Comparison of ENCODE assay signal across 8 mouse cellular contexts in genomic region chr14:31435018-31435915, GRCm38 (mm10). TPM values are rescaled to one million over a fixed set of nuclear protein-coding genes. Genes with fewer than 3 reads are reported as not detected.
DNase-seq lines count a peak whose midpoint lies in the region; ATAC-seq and TF ChIP-seq lines count a peak whose summit lies in the region.

No protein-coding gene starts in this region.

- H3K9ac ChIP-seq in ES-Bruce4 (ENCODE audit: low read depth, poor library complexity, severe bottlenecking) = peak overlapping the region; percentile 55
- peak overlapping the region; percentile 98 for H3K9ac ChIP-seq in midbrain, embryonic 16.5 days (ENCODE audit: low read depth, low read length)

- no peak for TF ChIP-seq EP300 in ES-Bruce4 (IDR thresholded peaks at IDR 0.05; ENCODE audit: insufficient read depth, low read depth, low read length)

- peak overlapping the region; percentile 82 for H3K4me3 ChIP-seq in ES-Bruce4 (ENCODE audit: low read depth, low read length)
- peak overlapping the region; percentile 92 for H3K4me3 ChIP-seq in midbrain, embryonic 16.5 days (ENCODE audit: low read depth, low read length)

- TF ChIP-seq POLR2A in ES-Bruce4 (IDR thresholded peaks at IDR 0.05; ENCODE audit: insufficient read depth, low read length) = no peak

- DNase-seq in frontal cortex, postnatal 14 days (ENCODE audit: low spot score in 2 of 2) = peak; percentile 38 to 49
- DNase-seq in frontal cortex, adult 2 months (ENCODE audit: extremely low spot score in 1 of 2, low spot score in 1 of 2) = no peak
- DNase-seq in embryo, embryonic 10 days (ENCODE audit: low spot score) = peak; percentile 69
- DNase-seq in heart, postnatal 10 days = peak; percentile 44 to 56
- peak; percentile 44 to 56 for DNase-seq in kidney, postnatal 4 days
- peak; percentile 46 to 48 for DNase-seq in thymus, postnatal 10 days (ENCODE audit: low spot score in 2 of 2)

- no peaks in the 10 kb centered on the region for H3K27me3 ChIP-seq in ES-Bruce4 (ENCODE audit: control insufficient read depth, insufficient read depth, low read length, poor library complexity, severe bottlenecking)
- H3K27me3 ChIP-seq in midbrain, embryonic 16.5 days (ENCODE audit: control insufficient read depth, insufficient read depth, low read depth, low read length) = no peaks in the 10 kb centered on the region

- ATAC-seq in midbrain, embryonic 16.5 days = peak; percentile 79

- no peaks in the 10 kb centered on the region for H3K9me3 ChIP-seq in ES-Bruce4 (replicated peaks; ENCODE audit: control insufficient read depth, insufficient read depth, low read length, poor library complexity, severe bottlenecking)
- H3K9me3 ChIP-seq in midbrain, embryonic 16.5 days (replicated peaks; ENCODE audit: control insufficient read depth, low read length, poor library complexity, severe bottlenecking) = no peaks in the 10 kb centered on the region

- WGBS in midbrain, embryonic 16.5 days = under 1% methylated on average over 53 of the region's 53 CpGs

- intact Hi-C loops in heart, postnatal 10 days (cut with DNase I) = loop anchor here (2.0 kb wide), 1 partner anchor 18 kb away; no protein-coding TSS in a partner anchor

- H3K4me2 ChIP-seq in midbrain, embryonic 16.5 days (ENCODE audit: low read length) = peak overlapping the region; percentile 65

- no peaks in the 10 kb centered on the region for H3K4me1 ChIP-seq in ES-Bruce4 (ENCODE audit: control insufficient read depth, insufficient read depth, low read length)
- H3K4me1 ChIP-seq in midbrain, embryonic 16.5 days (ENCODE audit: control insufficient read depth, insufficient read depth, low read length) = peaks cover 36% of the 10 kb centered on the region

- H3K36me3 ChIP-seq in ES-Bruce4 (ENCODE audit: control insufficient read depth, insufficient read depth, low read length, poor library complexity, severe bottlenecking) = no peaks in the 10 kb centered on the region
- peaks cover 2% of the 10 kb centered on the region; the same call in 1 of the 2 replicates for H3K36me3 ChIP-seq in midbrain, embryonic 16.5 days (ENCODE audit: control insufficient read depth, insufficient read depth, low read length)

- H3K27ac ChIP-seq in ES-Bruce4 (ENCODE audit: insufficient read depth, low read length) = no peak overlapping the region
- peak overlapping the region; percentile 98 for H3K27ac ChIP-seq in midbrain, embryonic 16.5 days (ENCODE audit: low read length)

- TF ChIP-seq CTCF in ES-Bruce4 (IDR thresholded peaks at IDR 0.05; ENCODE audit: low read depth, low read length) = no peak

RNA-seq across cellular contexts. Expression of gene Sh3bp5, which starts 0.6 kb away (rescaled TPM):
- 38.4 and 44.0 TPM in 2 replicates for polyA plus RNA-seq in frontal cortex, adult 2 months (2012; rRNA removed)
- 8.6 TPM in 2 replicates for polyA plus RNA-seq in ES-Bruce4 (2011; ENCODE audit: insufficient read depth, insufficient read length, low read depth, missing spikeins)
- total RNA-seq in heart, postnatal 10 days (2021) = 10 to 100 TPM; 59.7 to 65.1 TPM
- polyA plus RNA-seq in midbrain, embryonic 16.5 days (2015; fragmentation: Nextera tagmentation; extraction: Ambion mirVana) = 156 and 158 TPM in 2 replicates

RNA-seq across cellular contexts. Expression of gene Eaf1, which starts 58.9 kb away (rescaled TPM):
- polyA plus RNA-seq in frontal cortex, adult 2 months (2012; rRNA removed) = 12.6 and 13.7 TPM in 2 replicates
- polyA plus RNA-seq in ES-Bruce4 (2011; ENCODE audit: insufficient read depth, insufficient read length, low read depth, missing spikeins) = 42.5 and 46.1 TPM in 2 replicates
- 10 to 100 TPM; 14.2 to 15.1 TPM for total RNA-seq in heart, postnatal 10 days (2021)
- 7.3 and 8.6 TPM in 2 replicates for polyA plus RNA-seq in midbrain, embryonic 16.5 days (2015; fragmentation: Nextera tagmentation; extraction: Ambion mirVana)

RNA-seq across cellular contexts. Expression of gene Mettl6, which starts 59.6 kb away (rescaled TPM):
- 19.6 and 20.3 TPM in 2 replicates for polyA plus RNA-seq in frontal cortex, adult 2 months (2012; rRNA removed)
- 82.0 and 93.4 TPM in 2 replicates for polyA plus RNA-seq in ES-Bruce4 (2011; ENCODE audit: insufficient read depth, insufficient read length, low read depth, missing spikeins)
- 10 to 100 TPM; 14.3 to 15.8 TPM for total RNA-seq in heart, postnatal 10 days (2021)
- 43.1 and 48.3 TPM in 2 replicates for polyA plus RNA-seq in midbrain, embryonic 16.5 days (2015; fragmentation: Nextera tagmentation; extraction: Ambion mirVana)

Comparison
In these comparisons a context has a peak if more than half of its experiments do, and no peak if none do; other contexts are left out.
1. DNase-seq: peak in frontal cortex, postnatal 14 days (2 of 2), embryo, embryonic 10 days (single experiment), heart, postnatal 10 days (2 of 2), kidney, postnatal 4 days (2 of 2) and thymus, postnatal 10 days (2 of 2); none in frontal cortex, adult 2 months (0 of 2).